Mouse (Mus musculus) embryo, embryonic 10 days (tissue): ENCODE measurements around the gene Ddx3x.
"Not testable (repeated sequence)": the region's sequence is repeated elsewhere in the genome, so short reads cannot be mapped to it uniquely, and the experiment has no call there.

ENCODE experiments used
- DNase-seq: peaks from one replicate; pipeline ENCODE4 v3.0.0-alpha.2; 2015; ENCODE audit warnings: low spot score

Gene Ddx3x

DNA sequence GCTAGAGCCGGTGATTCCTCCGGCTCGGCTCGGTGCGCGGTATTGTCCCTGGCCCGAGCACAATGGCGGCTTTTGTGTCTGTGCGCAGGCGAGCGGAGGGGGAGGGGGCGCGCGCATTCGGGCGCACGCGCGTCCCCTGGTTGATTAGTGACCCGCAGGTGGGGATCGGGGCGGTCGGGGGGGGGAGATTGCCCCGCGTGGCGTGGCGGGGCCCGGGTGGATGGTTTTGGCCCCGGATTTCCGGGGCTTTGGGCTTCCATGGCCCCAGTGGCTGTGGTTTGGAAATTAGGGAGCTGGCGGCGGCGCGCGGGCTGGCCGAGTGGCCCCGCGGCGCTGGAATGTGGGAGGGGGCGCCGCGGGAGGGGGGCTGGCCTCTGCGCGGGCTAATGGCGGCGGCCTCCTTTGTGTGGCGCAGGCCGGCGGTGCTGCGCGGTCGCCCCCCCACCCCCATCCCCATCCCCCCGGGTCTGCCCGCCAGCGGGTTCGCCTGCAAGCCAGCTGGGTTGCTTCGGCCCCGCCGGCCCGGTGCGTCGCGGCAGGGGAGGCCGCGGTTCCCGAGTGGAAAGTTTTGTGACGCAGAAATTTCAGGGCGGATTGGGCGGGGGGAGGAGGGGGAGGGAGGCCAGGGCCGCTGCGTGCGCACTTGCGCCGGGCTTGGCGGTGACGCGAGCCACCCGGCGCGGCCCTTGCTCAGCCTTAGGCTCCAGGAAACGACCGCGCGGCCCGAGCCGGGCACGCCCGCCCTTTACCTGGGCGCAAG lies 739 bp downstream of the Ddx3x start:
- DNase-seq, result peak; percentile 66

- peak; percentile 51 for DNase-seq
Observed at GRCm38 (mm10) chrX:13282089-13282850, 1.5 kb downstream of the Ddx3x start.

DNA sequence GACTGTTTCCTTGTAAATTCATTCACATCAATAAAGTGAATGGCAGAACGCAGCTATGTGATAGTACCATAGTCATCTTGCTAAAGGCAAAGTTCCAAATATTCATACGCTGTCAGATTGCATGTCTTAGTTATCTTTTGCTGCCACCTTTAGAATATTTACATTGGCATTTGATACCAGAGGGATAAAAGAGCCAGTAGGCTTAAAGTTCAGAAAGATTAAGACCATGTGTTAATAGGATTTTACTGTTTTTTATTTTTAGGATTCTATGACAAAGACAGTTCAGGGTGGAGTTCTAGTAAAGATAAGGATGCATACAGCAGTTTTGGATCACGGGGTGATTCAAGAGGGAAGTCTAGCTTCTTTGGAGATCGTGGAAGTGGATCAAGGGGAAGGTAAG lies 5.0 kb downstream of the Ddx3x start:
- no peak for DNase-seq

GRCm38 (mm10) chrX:13294505-13295228 lies 13.9 kb downstream of the Ddx3x start:
- DNase-seq, result peak; percentile 13

- no peak for DNase-seq
Observed at GRCm38 (mm10) chrX:13295229-13295571, 14.4 kb downstream of the Ddx3x start.

- not testable (repeated sequence) for DNase-seq
Observed at GRCm38 (mm10) chrX:13296241-13296640, 15.5 kb downstream of the Ddx3x start.

GRCm38 (mm10) chrX:13306190-13306589 lies 25.4 kb downstream of the Ddx3x start:
- DNase-seq, result no peak

- no peak for DNase-seq
Observed at GRCm38 (mm10) chrX:13311396-13311795, 30.6 kb downstream of the Ddx3x start.

GRCm38 (mm10) chrX:13329611-13330010 lies 48.8 kb downstream of the Ddx3x start:
- no peak for DNase-seq
